Mouse (Mus musculus): ENCODE results near the gene Trim2.

Trim2 gene

DNA sequence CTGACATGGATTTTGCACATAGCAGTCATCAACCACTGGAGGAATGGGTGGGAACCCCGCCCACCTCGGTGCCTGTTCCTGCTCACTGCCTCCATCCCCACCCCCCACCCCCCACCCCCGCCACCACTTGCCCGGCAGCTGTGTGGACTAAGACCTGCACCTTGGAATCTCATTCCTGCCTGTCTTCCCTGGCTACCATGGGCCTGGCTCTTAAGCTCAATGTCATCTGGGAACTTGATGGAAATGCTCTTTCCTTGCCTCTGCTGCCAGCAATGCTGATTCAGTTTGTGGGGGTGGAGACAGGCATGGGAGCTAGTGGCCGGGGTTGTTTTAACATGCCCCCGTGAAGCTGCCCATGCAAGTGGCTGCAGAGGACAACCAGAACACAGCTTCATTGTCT is 17.3 kb upstream of the Trim2 start:
- DNase-seq (ENCODE audit: extremely low spot score, low spot score) = no peak

DNA sequence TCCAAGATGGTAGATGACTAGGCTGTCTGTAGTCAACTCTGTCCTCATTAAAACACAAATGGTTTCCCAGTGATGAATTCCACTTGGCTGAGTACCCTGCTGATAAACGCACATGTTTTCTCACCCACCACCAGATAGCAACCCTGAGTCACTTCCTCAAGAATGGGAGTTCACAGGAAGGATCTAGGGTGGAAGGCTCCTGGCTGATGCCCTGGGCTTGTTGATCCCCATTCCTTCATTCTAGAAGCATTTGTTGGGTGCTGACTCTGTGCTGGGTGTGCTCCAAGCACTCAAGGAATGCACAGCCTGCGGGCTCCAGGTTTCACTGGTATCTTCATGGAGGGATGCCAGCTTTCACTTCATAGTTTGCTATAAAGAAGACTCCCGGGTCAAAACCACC is 12.8 kb upstream of the Trim2 start:
- DNase-seq (ENCODE audit: extremely low spot score, low spot score) = no peak

DNA sequence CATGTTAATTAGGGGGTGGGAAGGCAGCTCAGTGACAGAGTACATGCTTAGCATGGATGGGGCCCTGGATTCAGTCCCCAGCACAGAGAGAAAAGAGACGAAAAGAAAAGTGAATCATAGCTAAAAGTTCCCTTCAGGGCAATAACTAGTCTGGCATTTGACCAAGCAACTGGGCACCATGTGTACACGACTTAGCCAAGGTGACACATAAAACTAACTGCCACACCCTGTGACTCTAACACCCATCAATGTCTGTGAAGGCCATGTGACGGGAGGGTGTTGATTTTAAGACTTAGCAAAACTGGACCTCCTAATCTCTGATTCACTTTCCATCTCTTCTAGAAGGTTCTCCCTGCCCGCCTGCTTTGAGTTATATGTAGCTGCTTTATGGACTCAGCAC is 12.2 kb upstream of the Trim2 start:
- DNase-seq (ENCODE audit: extremely low spot score, low spot score) = no peak

DNA sequence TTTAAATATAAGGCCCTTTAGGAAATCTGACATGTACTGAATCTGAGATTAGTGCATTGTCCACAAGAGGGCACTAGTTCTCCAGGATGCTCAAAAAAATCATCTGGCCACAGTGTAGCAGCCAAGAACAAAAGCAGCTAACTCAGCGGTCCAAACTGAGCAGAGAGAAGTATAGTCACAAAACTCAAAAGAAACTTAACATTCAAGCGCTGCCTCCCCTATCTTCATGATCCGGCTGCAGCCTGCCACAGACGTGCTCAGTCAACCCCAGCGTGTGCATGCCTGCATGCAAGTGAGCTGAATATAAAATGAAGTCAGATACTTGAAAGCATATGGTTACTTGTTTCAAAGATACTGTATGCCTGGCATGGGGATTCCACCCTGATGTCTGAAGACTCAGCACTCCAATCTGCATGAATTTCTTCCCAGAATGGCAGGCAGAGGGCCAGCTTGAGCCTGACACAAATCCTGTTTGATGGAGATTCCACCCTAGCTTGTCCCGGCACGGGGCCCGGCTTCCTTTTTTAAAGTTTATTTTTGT is 8.0 kb upstream of the Trim2 start:
- peak; percentile 62 for DNase-seq (ENCODE audit: extremely low spot score, low spot score)

GRCm38 (mm10) chr3:84313801-84314541 is 7.3 kb upstream of the Trim2 start:
- no peak for DNase-seq (ENCODE audit: extremely low spot score, low spot score)

GRCm38 (mm10) chr3:84313003-84313800 is 6.5 kb upstream of the Trim2 start:
- DNase-seq (ENCODE audit: extremely low spot score, low spot score) = peak; percentile 59

DNA sequence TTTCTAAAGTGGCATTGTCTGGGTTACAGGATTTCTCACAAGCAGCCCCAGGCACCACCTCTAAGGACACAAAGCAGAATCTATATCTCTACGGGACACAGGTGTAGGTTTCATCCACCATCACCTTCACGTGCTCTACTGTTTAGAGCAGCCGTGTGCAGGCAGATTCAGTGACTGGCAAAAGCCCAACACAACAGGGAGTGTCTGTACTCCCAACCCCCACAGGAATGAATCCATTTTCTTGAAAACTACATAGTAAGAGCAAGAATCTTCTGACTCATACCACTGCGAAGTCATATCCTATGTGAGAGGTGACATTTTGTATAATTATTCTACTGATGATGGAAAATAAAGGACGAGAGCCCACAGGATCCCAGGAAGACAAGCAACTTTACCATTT is 5.6 kb upstream of the Trim2 start:
- no peak for DNase-seq (ENCODE audit: extremely low spot score, low spot score)

DNA sequence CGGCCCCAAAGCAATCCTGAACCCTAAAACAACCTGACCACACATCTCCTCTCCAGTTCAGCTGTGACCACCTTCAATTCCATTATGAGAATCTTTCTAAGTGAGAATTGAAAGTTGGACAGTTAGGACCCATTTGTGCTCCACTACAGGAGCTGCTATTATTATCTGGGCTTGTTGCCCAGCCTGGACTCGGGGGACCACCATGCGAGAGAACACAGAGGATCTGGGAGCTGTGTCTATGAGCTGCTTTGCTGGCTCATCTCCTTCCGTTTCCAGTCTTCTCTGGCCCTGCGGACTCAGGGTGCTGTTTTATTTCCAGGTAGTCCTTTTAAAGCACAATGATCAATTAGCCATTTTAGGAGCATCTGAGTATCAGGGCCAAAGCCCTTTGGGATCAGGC is 839 bp upstream of the Trim2 start:
- DNase-seq (ENCODE audit: extremely low spot score, low spot score) = no peak

DNA sequence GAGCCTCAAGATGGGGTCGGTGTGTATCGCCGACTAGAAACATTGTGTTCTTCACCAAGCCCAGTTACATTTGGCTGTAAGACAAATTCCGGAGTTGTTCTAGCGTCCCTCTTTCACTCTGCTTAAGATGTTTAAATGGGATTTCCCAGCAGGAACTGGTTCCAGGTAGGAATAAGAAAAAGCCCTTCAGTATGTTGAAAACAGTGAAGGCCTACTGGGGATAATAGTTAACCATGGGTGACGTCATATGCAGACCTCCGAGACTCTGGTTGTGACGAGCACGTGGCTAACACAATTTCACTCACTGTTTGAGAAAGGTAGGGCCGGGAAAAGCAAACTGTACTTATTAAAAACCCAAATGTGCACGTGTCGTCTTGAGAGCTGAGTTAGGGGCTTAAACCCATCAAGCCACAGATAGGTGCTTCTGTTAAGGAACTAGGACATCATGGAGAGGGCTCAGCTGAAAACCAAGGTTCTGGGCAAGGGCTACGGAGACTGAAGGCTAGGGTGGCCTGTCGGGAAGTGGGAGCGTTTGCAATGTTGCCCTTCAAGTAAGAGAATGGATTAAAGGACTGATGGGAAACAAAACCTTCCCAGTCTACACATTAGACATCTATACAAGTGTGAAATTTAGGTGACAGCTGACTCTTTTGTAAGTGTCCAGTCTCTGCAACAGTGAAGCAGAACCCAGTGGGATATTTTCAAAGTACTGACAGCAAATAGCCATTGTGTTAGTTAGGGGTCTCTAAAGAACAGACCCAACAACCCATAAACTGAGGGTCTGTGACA is 761 bp downstream of the Trim2 start:
- DNase-seq (ENCODE audit: extremely low spot score, low spot score) = no peak

GRCm38 (mm10) chr3:84305010-84305692 is 1.5 kb downstream of the Trim2 start:
- DNase-seq (ENCODE audit: extremely low spot score, low spot score) = peak; percentile 82

DNA sequence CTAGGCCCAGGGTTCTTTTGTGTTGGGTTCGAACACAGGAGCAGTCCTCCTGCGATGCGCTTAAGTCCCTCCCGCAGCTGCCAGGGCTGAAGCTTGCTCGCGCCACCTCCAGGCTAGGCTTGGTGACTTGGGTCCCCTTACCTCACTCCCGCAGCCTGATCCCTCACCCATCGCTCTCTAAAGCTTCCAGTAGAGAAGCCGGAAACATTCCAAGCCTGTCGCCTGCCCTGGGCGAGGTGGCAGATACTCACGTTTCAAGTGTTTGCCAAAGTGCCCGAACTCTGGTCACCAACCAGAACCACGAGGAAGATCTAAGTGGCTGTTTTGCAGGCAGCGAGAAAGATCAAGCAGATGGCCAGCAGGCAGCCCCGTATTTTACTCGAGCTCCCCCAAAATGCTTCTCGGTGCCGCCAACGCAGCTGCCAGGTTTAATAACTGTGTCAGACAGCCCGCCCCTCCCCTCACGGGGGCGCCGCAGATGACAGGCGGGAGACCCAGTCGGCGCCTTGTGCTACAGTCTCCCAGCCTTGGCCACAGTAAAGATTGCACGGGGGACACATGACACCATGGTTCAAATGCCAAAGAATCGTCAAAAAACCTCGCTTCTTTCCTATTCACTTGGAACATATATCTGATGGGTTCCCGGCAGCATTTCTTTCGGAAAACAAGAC is 2.2 kb downstream of the Trim2 start:
- DNase-seq (ENCODE audit: extremely low spot score, low spot score) = peak; percentile 65

- no peak for DNase-seq (ENCODE audit: extremely low spot score, low spot score)
Observed at GRCm38 (mm10) chr3:84303395-84303949, 3.2 kb downstream of the Trim2 start.

- DNase-seq (ENCODE audit: extremely low spot score, low spot score) = no peak
Observed at GRCm38 (mm10) chr3:84302273-84302672, 4.4 kb downstream of the Trim2 start.

DNA sequence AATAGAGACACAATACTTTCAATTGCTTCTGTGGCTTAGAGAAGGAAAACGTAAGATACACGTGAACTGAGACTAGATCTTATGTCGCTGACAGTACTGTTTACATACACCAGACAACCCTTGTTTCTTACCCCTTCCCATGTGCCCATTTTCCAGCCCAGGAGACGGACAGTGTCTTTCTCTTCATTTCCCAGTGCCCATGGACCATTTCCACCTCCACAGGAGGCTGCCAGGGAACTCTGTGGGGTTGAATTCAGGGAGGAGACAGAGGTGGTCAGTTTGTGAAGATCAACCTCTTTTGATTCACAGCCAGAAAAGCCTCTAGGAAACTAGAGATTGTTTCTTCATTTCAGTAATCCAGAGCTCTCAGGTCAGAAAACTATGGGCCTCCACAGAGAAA is 5.0 kb downstream of the Trim2 start:
- DNase-seq (ENCODE audit: extremely low spot score, low spot score) = no peak

GRCm38 (mm10) chr3:84298186-84298585 is 8.5 kb downstream of the Trim2 start:
- no peak for DNase-seq (ENCODE audit: extremely low spot score, low spot score)

- DNase-seq (ENCODE audit: extremely low spot score, low spot score) = no peak
Observed at GRCm38 (mm10) chr3:84296676-84297075, 10.0 kb downstream of the Trim2 start.

DNA sequence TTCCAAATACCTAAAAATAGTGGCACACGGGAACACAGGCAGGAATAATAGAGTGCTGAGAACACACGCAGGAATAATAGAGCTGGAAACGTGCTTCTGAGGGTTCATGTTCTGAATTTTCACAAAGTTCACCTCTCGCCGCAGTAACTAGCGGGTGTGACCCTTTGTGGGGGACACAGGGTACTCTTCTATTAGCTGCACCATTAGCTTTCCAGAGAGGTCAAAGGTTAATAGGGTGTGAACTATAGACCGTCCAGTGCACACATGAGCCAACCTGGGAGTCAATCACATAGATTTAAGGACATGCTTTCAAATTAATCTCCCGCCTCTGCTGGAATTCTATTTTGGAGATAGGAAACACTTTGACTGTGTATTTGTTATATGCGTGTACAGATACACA is 11.9 kb downstream of the Trim2 start:
- DNase-seq (ENCODE audit: extremely low spot score, low spot score) = no peak

DNA sequence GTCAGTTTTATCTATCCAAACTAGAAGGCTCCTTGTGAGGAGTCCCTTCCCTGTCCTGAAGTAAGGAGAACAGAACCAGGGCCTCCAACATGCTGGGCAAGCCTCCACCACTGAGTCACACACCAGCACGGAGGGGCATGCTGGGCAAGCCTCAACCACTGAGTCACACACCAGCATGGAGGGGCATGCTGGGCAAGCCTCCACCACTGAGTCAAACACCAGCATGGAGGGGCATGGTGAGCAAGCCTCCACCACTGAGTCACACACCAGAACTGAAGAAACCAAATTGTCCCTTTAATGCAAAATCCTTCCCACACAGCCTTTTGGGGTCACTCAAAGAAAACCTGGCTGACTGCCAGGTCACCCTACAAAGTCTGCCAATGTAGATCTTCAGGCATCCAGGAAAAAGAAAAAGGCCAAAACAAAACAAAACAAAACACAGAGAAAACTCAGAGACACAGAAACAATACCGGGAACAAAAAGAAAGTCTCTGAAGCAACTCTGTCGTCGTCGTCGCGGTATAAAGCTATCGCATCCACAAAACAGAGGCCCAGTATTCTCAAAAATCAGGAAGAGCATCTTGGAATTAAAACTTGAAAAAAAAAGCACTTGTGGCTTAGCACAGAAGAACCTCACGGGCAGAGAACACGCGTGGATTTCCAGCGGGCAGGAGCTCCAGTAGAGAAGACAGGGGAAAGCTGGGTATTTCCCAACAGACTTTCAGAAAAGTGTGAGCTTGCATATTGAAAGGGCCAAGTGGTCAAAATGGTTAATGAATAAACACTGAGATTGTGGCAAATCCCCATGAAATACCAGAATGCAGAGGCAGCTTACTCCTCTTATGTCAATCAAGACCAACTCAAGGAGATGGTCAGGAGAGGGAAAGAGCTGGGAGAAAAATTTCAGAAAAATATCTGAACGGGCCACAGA is 12.7 kb downstream of the Trim2 start:
- DNase-seq (ENCODE audit: extremely low spot score, low spot score) = no peak

DNA sequence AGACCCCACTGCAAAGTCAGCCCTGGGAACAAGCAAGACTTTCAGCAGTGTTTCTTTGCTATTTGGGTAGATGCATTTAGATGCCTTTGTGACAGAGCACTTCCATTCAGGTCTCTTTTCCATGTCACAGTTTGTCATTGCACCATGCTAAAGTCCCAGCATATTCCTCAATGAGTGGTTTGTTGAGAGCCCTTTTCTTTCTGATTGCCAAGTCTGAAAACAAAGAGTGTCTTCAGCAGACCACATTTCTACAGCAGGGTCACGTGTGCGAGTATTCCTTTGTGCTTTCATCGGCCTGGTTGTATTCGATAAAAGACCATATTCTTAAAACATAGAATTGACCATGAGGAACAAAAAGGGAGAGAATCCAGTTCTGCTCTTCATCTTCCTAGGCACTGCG is 14.4 kb downstream of the Trim2 start:
- no peak for DNase-seq (ENCODE audit: extremely low spot score, low spot score)
